Mouse (Mus musculus): ENCODE data around the gene Adarb2.

GRCm38 (mm10) chr13:8749451-8749850, 546.8 kb downstream of the Adarb2 start:
- TF ChIP-seq GATA1 (IDR thresholded peaks at IDR 0.05; ENCODE audit: borderline replicate concordance, low read length) (no peak), FLI1 (IDR thresholded peaks at IDR 0.05; ENCODE audit: low read length) (no peak)
